Mouse (Mus musculus): Measurements from ENCODE around the gene Pigp. TPM values are rescaled to one million over a fixed set of nuclear protein-coding genes. Genes with fewer than 3 reads are reported as not detected.

The Pigp gene
- polyA plus RNA-seq (2012; rRNA removed): 81.5 and 97.7 TPM in 2 replicates

GRCm38 (mm10) chr16:94371301-94371931 is at the start of gene Pigp:
Gene Pigp (minus strand): TSS chr16:94371842.

GRCm38 (mm10) chr16:94370173-94370914 is 1.3 kb downstream of the Pigp start, which contains the start of gene Ttc3:
Gene Ttc3 (plus strand): TSS chr16:94370618.

GRCm38 (mm10) chr16:94327781-94328711 is 43.6 kb downstream of the Pigp start, which contains the start of gene Ripply3:
Gene Ripply3 (plus strand): TSS chr16:94328420.

GRCm38 (mm10) chr16:94313229-94314030 is 58.2 kb downstream of the Pigp start, which contains the start of gene Hlcs:
Gene Hlcs (minus strand): TSS chr16:94313571.

Other genes with a start within 250 kb of the Pigp start
- 6.8 and 6.9 TPM in 2 replicates for gene Hlcs, start 58.3 kb downstream of the Pigp start, polyA plus RNA-seq (2012; rRNA removed)
- 0.43 and 0.55 TPM in 2 replicates for gene Ripply3, start 43.4 kb downstream of the Pigp start, polyA plus RNA-seq (2012; rRNA removed)
- 387 and 405 TPM in 2 replicates for gene Ttc3, start 1.2 kb downstream of the Pigp start, polyA plus RNA-seq (2012; rRNA removed)
- gene Vps26c, start 155.0 kb upstream of the Pigp start, polyA plus RNA-seq (2012; rRNA removed): 76.2 and 85.7 TPM in 2 replicates
- 44.1 and 49.4 TPM in 2 replicates for gene Dyrk1a, start 198.2 kb upstream of the Pigp start, polyA plus RNA-seq (2012; rRNA removed)